Mouse (Mus musculus) CH12.LX (cell line): ENCODE data around the gene Nppa. TPM values are rescaled to one million over a fixed set of nuclear protein-coding genes. Genes with fewer than 3 reads are reported as not detected.

Source experiments
- DNase-seq: peaks from one replicate; pipeline ENCODE4 v3.0.0-alpha.2; 2013; ENCODE audit errors: extremely low read depth
- H3K27ac ChIP-seq: 2 replicates; pipeline ENCODE4 v1.5.1; 2012; ENCODE audit warnings: low read depth, mild to moderate bottlenecking, control low read depth, moderate library complexity; ENCODE audit not compliant: insufficient read depth
- H3K27me3 ChIP-seq: replicated peaks from 2 replicates; pipeline ENCODE3; 2012; ENCODE audit warnings: inconsistent platforms
- H3K36me3 ChIP-seq, 2 experiments: replicated peaks in 1 of 2; 2 replicates each; pipeline versions ENCODE3 to v1.6.1; 2012; ENCODE audit warnings: inconsistent platforms in 1 of 2, low read length in 1 of 2, mild to moderate bottlenecking in 1 of 2, mixed read lengths in 1 of 2, moderate library complexity in 1 of 2; ENCODE audit not compliant: control insufficient read depth in 1 of 2, insufficient read depth in 1 of 2
- H3K4me1 ChIP-seq, 2 experiments: 2 replicates each; pipeline ENCODE4 v1.6.1; 2012; ENCODE audit warnings: inconsistent platforms in 1 of 2, moderate library complexity in 1 of 2; ENCODE audit not compliant: insufficient read depth in 2 of 2, control insufficient read depth in 1 of 2
- H3K4me2 ChIP-seq: 2 replicates; pipeline ENCODE4 v1.6.1; 2012; ENCODE audit warnings: low read depth, mild to moderate bottlenecking, control low read depth; ENCODE audit not compliant: poor library complexity, insufficient read depth, severe bottlenecking
- H3K4me3 ChIP-seq, 3 experiments: fragments of 150-350 bp in 1 of 3; sonication (generic) in 1 of 3; replicated peaks in 1 of 3; 2 replicates each; pipeline versions ENCODE3 to v1.5.1; 2011 to 2012; ENCODE audit warnings: low read depth in 2 of 3, low read length in 2 of 3, mild to moderate bottlenecking in 2 of 3, moderate library complexity in 2 of 3, control low read depth in 1 of 3, improper control_type of control experiment in 1 of 3, inconsistent platforms in 1 of 3, mixed read lengths in 1 of 3; ENCODE audit not compliant: poor library complexity in 1 of 3
- H3K79me2 ChIP-seq: replicated peaks from 2 replicates; pipeline ENCODE4 v1.6.1; 2012; ENCODE audit warnings: mild to moderate bottlenecking, moderate library complexity; ENCODE audit not compliant: control insufficient read depth, poor library complexity, insufficient read depth, severe bottlenecking; ENCODE audit errors: extremely low read depth
- H3K9ac ChIP-seq: 2 replicates; pipeline ENCODE4 v1.6.1; 2012; ENCODE audit warnings: low read depth, mild to moderate bottlenecking, control low read depth, moderate library complexity; ENCODE audit not compliant: insufficient read depth
- H3K9me3 ChIP-seq: replicated peaks from 2 replicates; pipeline ENCODE3; 2012; ENCODE audit warnings: low read length, inconsistent platforms, mixed read lengths
- CHD1 ChIP-seq: IDR thresholded peaks from 2 replicates; pipeline ENCODE4 v1.6.1; 2012; ENCODE audit warnings: low read depth, low read length, improper control_type of control experiment, inconsistent platforms
- CHD2 ChIP-seq: IDR thresholded peaks from 2 replicates; pipeline ENCODE4 v1.6.1; 2011; ENCODE audit warnings: low read length, improper control_type of control experiment
- ELF1 ChIP-seq: IDR thresholded peaks from 2 replicates; pipeline ENCODE4 v1.6.1; 2014; ENCODE audit warnings: low read depth, mild to moderate bottlenecking, inconsistent platforms, low read length, improper control_type of control experiment
- EP300 ChIP-seq: IDR thresholded peaks from 2 replicates; pipeline ENCODE4 v1.6.1; 2011; ENCODE audit warnings: low read length, improper control_type of control experiment
- ETS1 ChIP-seq: conservative IDR thresholded peaks from 2 replicates; pipeline ENCODE4 v1.6.1; 2012; ENCODE audit warnings: low read depth, mild to moderate bottlenecking, inconsistent platforms, low read length, improper control_type of control experiment, moderate library complexity
- GABPA ChIP-seq: IDR thresholded peaks from 2 replicates; pipeline ENCODE4 v1.6.1; 2012; ENCODE audit warnings: low read depth, low read length, improper control_type of control experiment, inconsistent platforms; ENCODE audit not compliant: insufficient replicate concordance
- HCFC1 ChIP-seq: IDR thresholded peaks from 2 replicates; pipeline ENCODE4 v1.6.1; 2012; ENCODE audit warnings: low read depth, mild to moderate bottlenecking, inconsistent platforms, low read length, improper control_type of control experiment
- JUND ChIP-seq: conservative IDR thresholded peaks from 2 replicates; pipeline ENCODE4 v1.6.1; 2011; ENCODE audit warnings: low read depth, low read length, improper control_type of control experiment
- KAT2A ChIP-seq: IDR thresholded peaks from 2 replicates; pipeline ENCODE4 v1.6.1; 2012; ENCODE audit warnings: low read length, improper control_type of control experiment, inconsistent platforms; ENCODE audit not compliant: insufficient replicate concordance
- MAX ChIP-seq: IDR thresholded peaks from 2 replicates; pipeline ENCODE4 v1.6.1; 2011; ENCODE audit warnings: low read length, improper control_type of control experiment
- MXI1 ChIP-seq: IDR thresholded peaks from 2 replicates; pipeline ENCODE4 v1.6.1; 2011; ENCODE audit warnings: mild to moderate bottlenecking, low read depth, low read length, improper control_type of control experiment
- MYC ChIP-seq: IDR thresholded peaks from 2 replicates; pipeline ENCODE4 v1.6.1; 2011; ENCODE audit warnings: low read depth, mild to moderate bottlenecking, improper control_type of control experiment, low read length
- RCOR1 ChIP-seq: conservative IDR thresholded peaks from 2 replicates; pipeline ENCODE4 v1.6.1; 2012; ENCODE audit warnings: low read depth, mild to moderate bottlenecking, inconsistent platforms, low read length, improper control_type of control experiment
- SIN3A ChIP-seq: IDR thresholded peaks from 2 replicates; pipeline ENCODE4 v1.6.1; 2012; ENCODE audit warnings: low read length, improper control_type of control experiment, inconsistent platforms
- TCF12 ChIP-seq: IDR thresholded peaks from 2 replicates; pipeline ENCODE4 v1.6.1; 2014; ENCODE audit warnings: low read depth, mild to moderate bottlenecking, inconsistent platforms, low read length, improper control_type of control experiment
- UBTF ChIP-seq: IDR thresholded peaks from 2 replicates; pipeline ENCODE4 v1.6.1; 2012; ENCODE audit warnings: low read depth, mild to moderate bottlenecking, inconsistent platforms, low read length, improper control_type of control experiment, moderate library complexity
- ZC3H11A ChIP-seq: IDR thresholded peaks from 2 replicates; pipeline ENCODE4 v1.6.1; 2012; ENCODE audit warnings: low read depth, mild to moderate bottlenecking, inconsistent platforms, low read length, improper control_type of control experiment
- ZKSCAN1 ChIP-seq: IDR thresholded peaks from 2 replicates; pipeline ENCODE4 v1.6.1; 2012; ENCODE audit warnings: low read depth, inconsistent platforms, low read length, improper control_type of control experiment, borderline replicate concordance
- ZMIZ1 ChIP-seq: IDR thresholded peaks from 2 replicates; pipeline ENCODE4 v1.6.1; 2012; ENCODE audit warnings: low read depth, mild to moderate bottlenecking, inconsistent platforms, low read length, improper control_type of control experiment
- ZNF384 ChIP-seq: IDR thresholded peaks from 2 replicates; pipeline ENCODE4 v1.6.1; 2012; ENCODE audit warnings: low read depth, low read length, improper control_type of control experiment, inconsistent platforms
- dilution Hi-C: fragments of 300-500 bp; cut with MboI; formaldehyde crosslinking; loops from 2 replicates; pipeline ENCODE4 v1.14.3; 2020; ENCODE audit warnings: low sequenced_read_pairs; ENCODE audit not compliant: extremely low pct_unique_long_range_greater_than_20kb, extremely low pct_ligation_motif_present
- in situ Hi-C: fragments of 300-500 bp; cut with MboI; formaldehyde crosslinking; loops from 3 replicates; pipeline ENCODE4 v1.14.3; 2019; ENCODE audit warnings: low sequenced_read_pairs, low pct_ligation_motif_present, low pct_unique_long_range_greater_than_20kb, mixed read lengths
- polyA plus RNA-seq: library from polyadenylated mRNA; unstranded; fragments of >175 nt; gene quantifications from 2 replicates; pipeline ENCODE4 v1.2.1, GENCODE M21; 2012; ENCODE audit warnings: low read depth; ENCODE audit not compliant: insufficient read length
- total RNA-seq, 2 experiments: library from RNA; depleted of rRNA; stranded (reverse); fragments of 300-350 nt in 1 of 2; fragments of >200 nt in 1 of 2; gene quantifications; 2 replicates each; pipeline ENCODE4 v1.2.3; 2012 to 2014

Nppa gene
- total and polyA plus RNA-seq, 3 experiments: not detected

GRCm38 (mm10) chr4:147965712-147966111 is 34.8 kb upstream of the Nppa start:
- Histone ChIP-seq H3K4me1 (peaks cover 2% of the 10 kb centered on the region in 2 experiments), H3K79me2 (no peaks in the 10 kb centered on the region), H3K4me2 (no peak overlapping the region), H3K27me3 (peaks cover 70% of the 10 kb centered on the region), H3K9ac (no peak overlapping the region), H3K9me3 (no peaks in the 10 kb centered on the region), H3K27ac (no peak overlapping the region), H3K36me3 (no peaks in the 10 kb centered on the region), H3K4me3 (no peak overlapping the region)
- TF ChIP-seq ZNF384 (no peak), ZMIZ1 (no peak), ELF1 (no peak)
- in situ Hi-C loops (no loop called here), dilution Hi-C loops (no loop called here)
- no peak for DNase-seq

- no peak for TF ChIP-seq UBTF
- no peak for TF ChIP-seq HCFC1
- no peak for TF ChIP-seq JUND
- no peak for TF ChIP-seq GABPA
- Histone ChIP-seq H3K9ac (no peak overlapping the region), H3K9me3 (peaks cover 6% of the 10 kb centered on the region), H3K4me3 (no peak overlapping the region), H3K79me2 (no peaks in the 10 kb centered on the region), H3K27me3 (peaks cover 69% of the 10 kb centered on the region), H3K4me2 (no peak overlapping the region), H3K27ac (no peak overlapping the region), H3K4me1 (no peaks in the 10 kb centered on the region), H3K36me3 (no peaks in the 10 kb centered on the region)
- in situ Hi-C loops: no loop called here
- dilution Hi-C loops: no loop called here
- DNase-seq: no peak
Measured at GRCm38 (mm10) chr4:147968816-147969215, 31.7 kb upstream of the Nppa start.

- H3K9ac ChIP-seq: no peak overlapping the region
- H3K4me3 ChIP-seq: no peak overlapping the region
- H3K4me1 ChIP-seq: no peaks in the 10 kb centered on the region
- H3K4me2 ChIP-seq: no peak overlapping the region
- in situ Hi-C loops: no loop called here
- H3K36me3 ChIP-seq: no peaks in the 10 kb centered on the region
- H3K9me3 ChIP-seq: peaks cover 10% of the 10 kb centered on the region
- dilution Hi-C loops: no loop called here
- H3K79me2 ChIP-seq: no peaks in the 10 kb centered on the region
- TF ChIP-seq CHD2 (no peak), KAT2A (no peak), GABPA (no peak), RCOR1 (no peak), UBTF (no peak), ZKSCAN1 (no peak), ETS1 (no peak), MAX (no peak), EP300 (no peak), JUND (no peak), TCF12 (no peak), ELF1 (no peak), ZMIZ1 (no peak), MXI1 (no peak), MYC (no peak), ZC3H11A (no peak), SIN3A (no peak), CHD1 (no peak)
- H3K27me3 ChIP-seq: peaks cover 67% of the 10 kb centered on the region
- no peak overlapping the region for H3K27ac ChIP-seq
- DNase-seq: no peak
Measured at GRCm38 (mm10) chr4:147969337-147969736, 31.2 kb upstream of the Nppa start.
